Mouse (Mus musculus) left cerebral cortex, adult 2 months (tissue): Measurements from ENCODE around the gene Urod. TPM values are rescaled to one million over a fixed set of nuclear protein-coding genes. Genes with fewer than 3 reads are reported as not detected.

Experiments used
- DNase-seq, 2 experiments: peaks; one replicate each; pipeline ENCODE4 v3.0.0; 2021 to 2022; ENCODE audit warnings: low spot score in 2 of 2, mixed read lengths in 1 of 2; ENCODE audit errors: extremely low spot score in 1 of 2
- H3K27ac ChIP-seq: fragments of 200-600 bp; 2 replicates; pipeline ENCODE4 v1.8.1; 2022
- H3K4me3 ChIP-seq: fragments of 200-600 bp; 2 replicates; pipeline ENCODE4 v1.8.1; 2022
- CTCF ChIP-seq: fragments of 200-600 bp; IDR thresholded peaks from 2 replicates; pipeline ENCODE4 v1.8.1; 2022; ENCODE audit warnings: antibody characterized with exemption, mild to moderate bottlenecking, moderate library complexity
- intact Hi-C: fragments of 180-260 bp; cut with DNase I; formaldehyde crosslinking; loops from one replicate; pipeline ENCODE4 v1.15.1; 2025
- total RNA-seq, 2 experiments: library from RNA; stranded (reverse); gene quantifications; 2 replicates each; pipeline ENCODE4 v1.2.3; 2021

Urod gene
- total RNA-seq, 2 experiments from 2014 or later = 62.2 to 65.5 TPM

DNA sequence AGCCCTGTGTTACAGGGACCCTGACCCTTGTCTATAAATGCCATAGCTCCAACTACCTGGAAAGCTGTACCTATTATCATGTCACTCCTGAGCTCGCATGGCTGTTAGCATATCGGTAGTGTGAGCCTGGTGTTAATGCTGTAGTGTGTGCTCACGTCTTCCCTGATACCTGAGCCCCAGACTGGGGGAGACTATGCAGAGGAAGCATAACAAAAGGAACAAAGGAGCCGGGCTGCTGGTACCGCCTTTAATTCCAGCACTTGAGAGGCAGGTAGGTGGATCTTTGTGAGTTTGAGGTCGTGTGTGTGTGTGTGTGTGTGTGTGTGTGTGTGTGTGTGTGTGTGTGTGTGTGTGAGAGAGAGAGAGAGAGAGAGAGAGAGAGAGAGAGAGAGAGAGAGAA lies 4.5 kb downstream of the Urod start:
- Histone ChIP-seq H3K27ac (no peak overlapping the region), H3K4me3 (no peak overlapping the region)
- intact Hi-C loops = loop anchor here (5.0 to 10.0 kb wide), 2 partner anchors 272 to 845 kb away; no protein-coding TSS in a partner anchor
- TF ChIP-seq CTCF = no peak
- no peak for DNase-seq

DNA sequence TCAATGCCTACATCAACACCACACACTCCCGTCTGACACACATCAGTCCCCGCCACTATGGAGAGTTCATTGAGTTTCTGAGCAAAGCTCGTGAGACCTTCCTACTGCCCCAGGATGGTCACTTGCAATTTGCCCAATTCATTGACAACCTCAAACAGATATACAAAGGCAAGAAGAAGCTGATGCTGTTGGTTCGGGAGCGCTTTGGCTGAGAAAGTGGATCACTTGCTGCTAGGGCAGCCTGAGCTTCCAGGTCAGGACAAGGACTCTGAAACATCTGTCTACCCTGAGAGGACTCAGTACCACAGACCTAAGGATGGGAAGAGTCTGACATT lies 7.1 kb downstream of the Urod start:
- no peak for TF ChIP-seq CTCF
- intact Hi-C loops = loop anchor here (2.0 kb wide), 1 partner anchor 110 kb away; the partner anchor contains the start of gene Zswim5
- no peak overlapping the region for H3K4me3 ChIP-seq
- DNase-seq = no peak
- H3K27ac ChIP-seq = no peak overlapping the region

GRCm38 (mm10) chr4:116986400-116987121 lies 7.7 kb downstream of the Urod start:
- DNase-seq = peak; percentile 59 to 65
- no peak overlapping the region for H3K27ac ChIP-seq
- peak; percentile 80 for TF ChIP-seq CTCF
- no peak overlapping the region for H3K4me3 ChIP-seq
- intact Hi-C loops = loop anchor here (2.0 kb wide), 1 partner anchor 110 kb away; the partner anchor contains the start of gene Zswim5

GRCm38 (mm10) chr4:116985681-116986080 lies 8.5 kb downstream of the Urod start:
- intact Hi-C loops = loop anchor here (2.0 kb wide), 1 partner anchor 109 kb away; the partner anchor contains the start of gene Zswim5
- TF ChIP-seq CTCF = no peak
- no peak for DNase-seq
- no peak overlapping the region for H3K27ac ChIP-seq
- H3K4me3 ChIP-seq = no peak overlapping the region

DNA sequence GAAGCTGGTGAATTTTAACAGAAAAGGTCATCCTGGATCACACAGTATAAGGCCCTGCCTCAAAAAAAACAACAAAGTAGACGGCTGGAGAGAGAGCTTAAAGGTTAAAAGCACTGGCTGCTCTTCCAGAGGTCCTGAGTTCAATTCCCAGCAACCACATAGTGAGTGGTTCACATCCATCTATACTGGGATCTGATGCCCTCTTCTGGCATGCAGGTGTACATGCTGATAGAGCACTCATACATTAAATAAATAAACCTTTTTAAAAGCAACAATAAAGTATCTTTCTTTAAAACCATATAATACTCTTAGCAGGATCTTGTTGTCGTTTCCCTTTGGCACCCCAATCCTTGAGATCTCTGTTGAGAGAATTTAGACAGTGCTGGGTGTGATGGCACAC lies 17.7 kb downstream of the Urod start:
- no peak for DNase-seq
- peak; percentile 25 for TF ChIP-seq CTCF
- Histone ChIP-seq H3K27ac (no peak overlapping the region), H3K4me3 (no peak overlapping the region)
- intact Hi-C loops = no loop called here

GRCm38 (mm10) chr4:116954951-116955350 lies 39.3 kb downstream of the Urod start:
- Histone ChIP-seq H3K4me3 (no peak overlapping the region), H3K27ac (no peak overlapping the region)
- intact Hi-C loops = no loop called here
- no peak for TF ChIP-seq CTCF
- no peak for DNase-seq

- DNase-seq = no peak
Observed at GRCm38 (mm10) chr4:116951642-116952041, 42.6 kb downstream of the Urod start.

DNA sequence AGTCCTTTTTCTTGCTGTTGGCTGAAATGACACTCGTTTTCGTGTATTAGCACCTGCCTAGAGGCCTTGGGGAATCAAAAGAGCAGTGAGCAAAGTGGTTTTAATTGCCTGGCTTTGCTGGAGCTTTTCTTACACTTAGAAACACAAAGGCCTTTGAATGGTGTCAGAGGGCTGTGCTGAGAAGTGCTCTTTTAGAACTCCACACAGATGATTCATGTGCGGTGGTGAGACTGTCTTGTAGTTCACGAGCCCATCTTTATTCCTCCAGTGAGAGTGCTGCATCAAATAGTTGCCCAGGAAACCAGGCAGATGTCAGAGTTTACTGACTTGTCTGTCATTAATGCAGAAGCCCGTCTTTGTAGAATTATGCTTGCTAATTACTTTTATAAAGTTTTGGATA lies 50.2 kb downstream of the Urod start:
- H3K27ac ChIP-seq = no peak overlapping the region
- no peak for DNase-seq
- H3K4me3 ChIP-seq = no peak overlapping the region
- intact Hi-C loops = no loop called here
- TF ChIP-seq CTCF = no peak

More at GRCm38 (mm10) chr4:116951642-116952041, 42.6 kb downstream of the Urod start:
- intact Hi-C loops = no loop called here
- peak; percentile 19 for TF ChIP-seq CTCF
- H3K4me3 ChIP-seq = no peak overlapping the region
- H3K27ac ChIP-seq = no peak overlapping the region

DNA sequence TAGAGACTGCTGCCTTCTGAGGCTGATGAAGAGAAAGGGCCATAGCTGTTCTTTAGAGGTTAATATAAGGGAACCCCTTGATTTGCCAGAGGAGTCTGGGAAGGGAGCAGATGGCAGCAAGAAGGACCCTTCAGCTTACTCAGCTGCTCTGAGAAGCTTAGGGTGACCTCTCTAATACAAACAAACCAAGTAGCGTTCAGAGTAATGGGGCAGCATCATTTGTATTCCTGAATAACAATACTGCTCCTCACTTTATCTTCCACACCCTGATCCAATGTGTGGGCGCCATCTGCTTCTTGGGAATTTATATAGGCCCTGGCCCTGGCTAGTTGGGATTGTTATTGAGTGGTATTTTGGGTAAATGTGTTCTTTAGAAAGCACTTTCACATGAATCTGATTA lies 51.5 kb downstream of the Urod start:
- Histone ChIP-seq H3K27ac (no peak overlapping the region), H3K4me3 (no peak overlapping the region)
- DNase-seq = no peak
- no peak for TF ChIP-seq CTCF
- intact Hi-C loops = no loop called here

Other genes with a start within 250 kb of the Urod start
- gene Toe1, start 186.8 kb downstream of the Urod start, total RNA-seq = 10 to 100 TPM; 13.0 to 13.4 TPM
- 1 to 10 TPM; 2.5 to 3.8 TPM for gene Mutyh, start 186.7 kb downstream of the Urod start, total RNA-seq
- gene Hpdl, start 172.7 kb downstream of the Urod start, total RNA-seq = 1 to 10 TPM; 1.4 to 1.6 TPM
- gene Zswim5, start 117.0 kb downstream of the Urod start, total RNA-seq = 10 to 100 TPM in 1 of 2 experiments, 1 to 10 TPM in 1; 9.3 to 11.0 TPM
- 10 to 100 TPM; 41.9 to 43.6 TPM for gene Hectd3, start 904 bp upstream of the Urod start, total RNA-seq
- gene Eif2b3, start 25.0 kb upstream of the Urod start, total RNA-seq = 10 to 100 TPM; 14.8 to 21.3 TPM
- gene Ptch2, start 101.7 kb upstream of the Urod start, total RNA-seq = 1 to 10 TPM; 1.7 to 3.5 TPM
- gene Btbd19, start 131.3 kb upstream of the Urod start, total RNA-seq = 10 to 100 TPM; 11.5 to 13.2 TPM
- gene Tctex1d4, start 132.4 kb upstream of the Urod start, total RNA-seq = not detected
- 10 to 100 TPM; 13.7 to 19.6 TPM for gene Plk3, start 139.6 kb upstream of the Urod start, total RNA-seq
- 100 to 1,000 TPM; 512 to 526 TPM for gene Rps8, start 161.8 kb upstream of the Urod start, total RNA-seq
- not detected for gene Kif2c, start 188.2 kb upstream of the Urod start, total RNA-seq